Mouse (Mus musculus) neural tube, embryonic 10.5 days (tissue): ENCODE results near the gene Faap20.

Experiments used
- DNase-seq: peaks from one replicate; pipeline ENCODE4 v3.0.0-alpha.2; 2017; ENCODE audit warnings: low spot score; ENCODE audit errors: extremely low spot score

Gene Faap20

DNA sequence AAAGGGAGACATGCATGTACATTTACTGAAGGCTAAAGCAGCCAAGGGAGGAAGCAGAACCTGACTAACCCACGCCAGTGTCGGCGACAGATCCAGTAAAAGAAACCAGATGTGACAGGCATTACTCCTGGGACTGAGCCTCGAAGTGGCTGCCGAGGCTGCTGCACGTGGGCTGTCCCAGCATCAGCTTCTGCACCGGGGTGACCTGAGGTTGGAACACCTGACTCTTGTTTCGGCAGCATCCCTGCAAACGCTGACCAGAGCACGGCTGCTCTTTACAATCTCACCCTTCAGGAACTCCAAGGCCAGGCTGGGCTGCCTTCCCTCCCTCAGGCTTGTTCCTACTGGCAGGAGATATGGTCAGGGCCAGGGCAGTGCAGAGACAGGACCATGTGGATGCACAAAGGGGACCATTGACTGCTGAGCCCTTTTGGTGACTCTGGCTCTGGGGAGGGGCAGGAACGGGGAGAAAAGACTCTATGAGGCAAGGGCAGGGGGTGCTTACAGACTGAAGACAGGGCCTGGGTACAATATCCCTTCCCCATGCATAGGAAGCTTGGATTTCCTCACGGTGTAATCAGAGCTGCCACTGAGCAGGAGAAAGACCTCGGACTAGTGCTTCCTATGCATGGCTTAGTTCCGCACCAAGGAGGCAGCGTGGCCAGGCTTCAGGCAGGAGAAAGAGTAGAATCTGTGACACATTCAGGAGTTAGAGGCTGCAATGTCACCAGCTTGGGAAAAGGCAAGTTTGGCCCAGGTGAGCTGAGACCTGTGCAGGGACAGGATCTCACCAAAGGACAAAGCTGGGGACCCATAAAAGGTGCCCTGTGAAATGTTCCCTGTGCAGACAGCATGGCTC lies 35.1 kb downstream of the Faap20 start:
- DNase-seq, result peak; percentile 29

GRCm38 (mm10) chr4:155286090-155286489 lies 36.5 kb downstream of the Faap20 start:
- no peak for DNase-seq

DNA sequence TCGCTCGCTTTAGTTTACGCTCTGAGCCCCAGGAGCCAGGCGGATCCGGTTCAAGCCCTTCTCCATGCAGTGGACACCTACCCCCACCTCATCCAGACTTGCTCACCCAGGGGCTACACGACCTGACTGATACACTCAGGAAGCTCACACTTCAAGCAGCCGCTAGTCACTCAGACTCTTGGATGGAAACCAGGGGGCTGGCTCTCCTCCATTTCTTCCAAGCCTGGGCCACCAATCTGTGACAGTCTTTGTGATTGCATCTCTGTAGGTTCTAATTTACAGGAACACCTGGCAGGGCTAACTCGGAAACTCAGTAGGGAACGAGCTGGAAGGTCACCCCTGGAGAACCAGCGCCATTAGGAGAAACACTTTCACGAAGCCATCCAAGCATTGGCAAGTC lies 38.1 kb downstream of the Faap20 start:
- DNase-seq, result no peak

DNA sequence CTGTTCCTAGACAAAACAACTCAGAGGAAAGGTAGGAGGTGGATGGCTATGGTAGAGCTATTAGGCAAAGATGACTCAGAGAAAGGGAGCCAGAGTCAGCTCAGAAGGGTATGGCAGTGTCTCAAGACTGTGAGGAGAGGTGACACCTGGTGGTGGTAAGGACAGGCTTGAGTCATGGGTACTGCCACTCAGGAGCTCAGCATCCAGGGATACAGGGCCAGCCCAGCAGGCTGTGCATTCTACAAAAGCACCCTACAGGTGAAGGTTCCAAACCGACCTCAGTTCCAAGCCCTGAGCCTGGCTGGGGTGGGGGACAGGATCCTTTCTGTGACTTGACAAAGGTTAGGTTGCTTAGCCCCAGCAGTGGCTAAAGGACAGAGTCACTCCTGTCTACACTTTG lies 39.0 kb downstream of the Faap20 start:
- no peak for DNase-seq

GRCm38 (mm10) chr4:155290045-155290444 lies 40.4 kb downstream of the Faap20 start:
- no peak for DNase-seq

GRCm38 (mm10) chr4:155292863-155293262 lies 43.3 kb downstream of the Faap20 start:
- no peak for DNase-seq

- DNase-seq, result no peak
These were observed 44.8 kb downstream of the Faap20 start for GRCm38 (mm10) chr4:155294381-155294780.

GRCm38 (mm10) chr4:155295026-155295590 lies 45.5 kb downstream of the Faap20 start:
- DNase-seq, result no peak

DNA sequence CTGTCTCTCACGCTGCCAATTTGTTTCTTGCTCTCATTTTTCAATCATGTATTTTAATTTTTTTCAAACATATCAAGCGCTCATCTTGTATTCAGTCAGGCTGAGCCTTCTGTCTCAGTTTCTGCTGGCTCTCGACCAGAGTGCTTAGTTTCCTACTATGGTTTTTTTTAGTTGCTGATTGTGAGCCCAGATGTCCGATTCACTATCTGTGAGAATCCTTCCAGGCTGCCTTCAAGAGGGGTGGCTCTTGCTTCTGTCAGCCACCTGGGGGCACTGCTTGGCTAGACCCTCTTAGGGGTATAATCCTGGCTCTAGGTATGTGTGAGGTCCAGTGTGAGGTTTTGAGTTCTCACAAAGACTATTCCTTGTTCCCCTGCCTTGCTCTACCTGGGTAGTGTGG lies 46.4 kb downstream of the Faap20 start:
- DNase-seq, result no peak

DNA sequence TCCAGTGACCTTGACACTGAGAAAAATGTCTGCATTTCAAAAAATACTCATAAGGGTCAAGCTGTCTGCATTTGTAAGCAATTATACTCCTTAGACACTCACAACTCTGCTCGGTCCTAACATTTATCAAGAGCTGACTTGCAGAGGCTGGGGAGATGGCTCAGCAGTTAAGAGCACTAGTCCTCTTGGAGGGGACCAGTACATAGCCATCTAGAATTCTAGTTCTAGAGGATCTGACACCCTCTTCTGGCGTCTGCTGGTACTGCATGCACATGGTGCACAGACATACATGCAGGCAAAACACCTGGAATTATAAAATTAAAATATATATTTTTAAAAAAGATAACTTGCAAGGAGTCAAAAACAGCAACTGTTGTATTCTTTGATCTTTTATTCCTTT lies 47.5 kb downstream of the Faap20 start:
- DNase-seq, result no peak

- no peak for DNase-seq
These were observed 49.2 kb downstream of the Faap20 start for GRCm38 (mm10) chr4:155298826-155299225.

DNA sequence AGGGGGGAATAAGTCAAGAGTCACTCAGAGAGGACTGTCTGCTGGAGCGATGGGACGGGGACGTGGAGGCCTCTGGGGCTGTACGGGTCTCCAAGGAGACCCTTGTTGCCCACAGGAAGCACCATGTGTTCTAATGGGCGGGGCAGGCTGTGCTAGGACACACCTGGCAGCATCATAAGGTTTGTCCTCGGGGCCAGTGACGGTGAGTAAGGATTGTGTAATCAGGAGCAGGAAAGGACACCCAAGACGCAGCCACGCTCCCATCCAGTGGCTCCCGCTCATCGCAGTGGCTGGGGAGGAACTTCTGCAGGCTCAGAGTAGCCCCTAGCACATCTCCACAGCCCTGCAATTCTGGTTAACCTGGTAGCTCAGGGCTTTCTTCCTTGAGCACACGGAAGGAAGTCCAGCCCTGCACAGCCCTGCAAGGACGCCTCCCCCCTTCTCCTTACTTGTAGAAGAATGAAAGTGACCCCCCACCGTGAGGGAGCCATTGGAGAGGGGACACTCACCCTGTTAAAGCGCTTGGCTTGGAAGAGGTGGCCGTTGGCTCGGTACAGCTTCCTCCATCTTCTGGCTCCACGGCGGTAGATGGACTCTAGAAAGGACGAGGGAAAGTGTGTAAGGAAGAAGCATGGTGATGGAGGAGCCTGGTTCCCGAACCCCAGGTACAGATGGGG lies 51.0 kb downstream of the Faap20 start:
- DNase-seq, result no peak

DNA sequence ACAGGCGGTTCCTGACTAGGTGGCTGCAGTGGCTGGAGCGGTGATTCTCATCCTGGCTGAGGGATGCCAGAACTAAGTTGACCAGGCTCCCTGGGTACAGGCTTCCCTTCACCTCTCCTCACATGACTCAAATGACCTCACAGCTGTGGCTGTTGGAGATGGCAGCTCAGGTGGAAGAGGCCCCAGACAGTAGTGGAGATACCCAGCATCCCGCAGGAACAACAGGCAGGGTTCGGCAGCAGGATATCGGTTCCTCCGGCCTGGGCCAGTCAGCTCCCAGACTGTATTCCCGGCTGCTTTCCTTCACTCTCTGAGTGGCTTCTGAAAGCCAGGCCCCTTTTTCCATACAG lies 51.5 kb downstream of the Faap20 start:
- DNase-seq, result no peak

- DNase-seq, result no peak
These were observed 52.4 kb downstream of the Faap20 start for GRCm38 (mm10) chr4:155301965-155302364.

- DNase-seq, result no peak
These were observed 55.0 kb downstream of the Faap20 start for GRCm38 (mm10) chr4:155304508-155305096.

GRCm38 (mm10) chr4:155305531-155306031 lies 56.0 kb downstream of the Faap20 start:
- DNase-seq, result no peak
